Mouse (Mus musculus): ENCODE data around the gene Asap2. TPM values are rescaled to one million over a fixed set of nuclear protein-coding genes. Genes with fewer than 3 reads are reported as not detected.
A peak's percentile ranks its signal among the peaks of the same experiment; 100 is the strongest.

The Asap2 gene
- total RNA-seq, 2 experiments from 2014 or later: 3.5 to 4.3 TPM

GRCm38 (mm10) chr12:21164251-21164650 is 174.0 kb downstream of the Asap2 start:
- intact Hi-C loops (cut with DNase I): no loop called here
- no peak for DNase-seq

GRCm38 (mm10) chr12:21165157-21165556 is 174.9 kb downstream of the Asap2 start:
- no peak for DNase-seq
- intact Hi-C loops (cut with DNase I): no loop called here

- intact Hi-C loops (cut with DNase I): no loop called here
- peak in 1 of 2 experiments; percentile 28 for DNase-seq
Measured at GRCm38 (mm10) chr12:21165891-21166342, 175.7 kb downstream of the Asap2 start.

GRCm38 (mm10) chr12:21166884-21167575 is 176.8 kb downstream of the Asap2 start:
- no peak for DNase-seq
- intact Hi-C loops (cut with DNase I): no loop called here

GRCm38 (mm10) chr12:21167741-21168140 is 177.5 kb downstream of the Asap2 start:
- DNase-seq: no peak
- intact Hi-C loops (cut with DNase I): no loop called here

- intact Hi-C loops (cut with DNase I): no loop called here
- no peak for DNase-seq
Measured at GRCm38 (mm10) chr12:21168149-21168548, 177.9 kb downstream of the Asap2 start.

GRCm38 (mm10) chr12:21171776-21172490 is 181.7 kb downstream of the Asap2 start:
- intact Hi-C loops (cut with DNase I): no loop called here
- DNase-seq: no peak

GRCm38 (mm10) chr12:21173847-21174412 is 183.7 kb downstream of the Asap2 start:
- no peak for DNase-seq

GRCm38 (mm10) chr12:21176399-21176798 is 186.1 kb downstream of the Asap2 start:
- intact Hi-C loops (cut with DNase I): no loop called here
- DNase-seq: no peak

More at GRCm38 (mm10) chr12:21173847-21174412, 183.7 kb downstream of the Asap2 start:
- intact Hi-C loops (cut with DNase I): no loop called here

GRCm38 (mm10) chr12:21177123-21177698 is 187.0 kb downstream of the Asap2 start:
- no peak for DNase-seq
- intact Hi-C loops (cut with DNase I): no loop called here

GRCm38 (mm10) chr12:21180091-21180490 is 189.8 kb downstream of the Asap2 start:
- intact Hi-C loops (cut with DNase I): loop anchor here (5.0 kb wide), 1 partner anchor 47 kb away; no protein-coding TSS in a partner anchor
- DNase-seq: no peak

GRCm38 (mm10) chr12:21182786-21183185 is 192.5 kb downstream of the Asap2 start:
- intact Hi-C loops (cut with DNase I): loop anchor here (5.0 kb wide), 1 partner anchor 45 kb away; no protein-coding TSS in a partner anchor
- no peak for DNase-seq

- intact Hi-C loops (cut with DNase I): loop anchor here (5.0 kb wide), 1 partner anchor 44 kb away; no protein-coding TSS in a partner anchor
- DNase-seq: no peak
Measured at GRCm38 (mm10) chr12:21183321-21183720, 193.1 kb downstream of the Asap2 start.

GRCm38 (mm10) chr12:21186145-21186544 is 195.9 kb downstream of the Asap2 start:
- intact Hi-C loops (cut with DNase I): no loop called here
- DNase-seq: no peak

- DNase-seq: peak; percentile 46 to 58
- intact Hi-C loops (cut with DNase I): no loop called here
Measured at GRCm38 (mm10) chr12:21188880-21189279, 198.6 kb downstream of the Asap2 start.

- intact Hi-C loops (cut with DNase I): no loop called here
- no peak for DNase-seq
Measured at GRCm38 (mm10) chr12:21191546-21191945, 201.3 kb downstream of the Asap2 start.

- intact Hi-C loops (cut with DNase I): no loop called here
- no peak for DNase-seq
Measured at GRCm38 (mm10) chr12:21195497-21195896, 205.2 kb downstream of the Asap2 start.

GRCm38 (mm10) chr12:21196420-21196819 is 206.2 kb downstream of the Asap2 start:
- no peak for DNase-seq
- intact Hi-C loops (cut with DNase I): no loop called here

- no peak for DNase-seq
- intact Hi-C loops (cut with DNase I): no loop called here
Measured at GRCm38 (mm10) chr12:21200613-21201012, 210.4 kb downstream of the Asap2 start.

- intact Hi-C loops (cut with DNase I): no loop called here
- no peak for DNase-seq
Measured at GRCm38 (mm10) chr12:21201485-21202269, 211.4 kb downstream of the Asap2 start.

All from gastrocnemius, postnatal 36 days (tissue).